Mouse (Mus musculus) frontal cortex, adult (tissue): ENCODE results near the gene C2cd5.

Source experiments
- ATAC-seq: cut with Nextera tagmentation; 2 replicates; pipeline ENCODE4 v1.9.2; 2017; ENCODE audit warnings: mild to moderate bottlenecking, moderate library complexity, mixed read lengths; ENCODE audit not compliant: low TSS enrichment

The C2cd5 gene

DNA sequence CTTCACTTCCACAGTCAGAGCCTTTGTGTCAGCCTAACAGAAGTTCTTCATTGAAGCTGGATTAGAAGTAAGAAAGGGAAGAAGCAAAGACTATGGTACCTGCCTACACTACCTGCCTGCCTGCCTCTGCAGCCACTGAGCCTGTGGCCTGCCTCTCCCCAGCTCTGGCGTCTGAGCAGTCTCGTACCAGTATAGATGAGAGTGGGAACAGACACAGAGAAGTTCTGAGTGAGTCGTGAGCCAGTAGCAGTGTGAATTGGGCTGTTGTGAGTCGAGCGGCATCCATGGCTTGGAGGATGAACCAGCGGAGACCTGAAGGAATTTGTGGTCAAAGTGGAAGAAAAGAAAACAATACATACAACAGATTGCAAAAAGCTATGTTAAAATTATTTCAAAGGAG lies 26.5 kb downstream of the C2cd5 start:
- no peak for ATAC-seq

DNA sequence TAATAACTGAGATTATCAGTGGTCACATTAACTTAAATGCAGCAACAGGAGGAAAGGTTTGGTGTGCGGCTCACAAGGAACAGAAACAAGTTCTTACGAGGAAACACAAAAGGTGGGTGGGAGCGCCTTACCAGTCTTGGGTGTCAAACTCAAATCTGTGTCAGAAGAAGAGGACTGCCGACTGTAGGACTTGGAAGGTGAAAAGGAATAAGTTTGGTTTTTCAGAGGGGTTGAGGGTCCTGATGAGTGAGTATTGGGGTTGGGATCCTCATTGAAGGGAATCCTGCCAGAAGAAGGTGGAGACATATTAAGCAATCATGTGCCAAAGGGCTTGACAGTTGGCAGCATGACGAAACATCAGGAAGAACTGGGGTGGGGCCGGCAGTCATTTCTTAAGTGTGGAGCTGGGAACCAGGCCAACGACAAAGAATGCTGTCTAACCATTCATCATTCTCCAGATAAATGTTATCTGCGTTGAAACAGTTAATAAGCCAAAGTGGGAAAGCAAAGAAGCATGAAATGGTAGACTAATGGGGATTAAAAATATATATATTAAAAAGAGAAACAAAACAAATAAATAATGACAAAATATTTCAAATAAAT lies 27.4 kb downstream of the C2cd5 start:
- ATAC-seq = no peak

DNA sequence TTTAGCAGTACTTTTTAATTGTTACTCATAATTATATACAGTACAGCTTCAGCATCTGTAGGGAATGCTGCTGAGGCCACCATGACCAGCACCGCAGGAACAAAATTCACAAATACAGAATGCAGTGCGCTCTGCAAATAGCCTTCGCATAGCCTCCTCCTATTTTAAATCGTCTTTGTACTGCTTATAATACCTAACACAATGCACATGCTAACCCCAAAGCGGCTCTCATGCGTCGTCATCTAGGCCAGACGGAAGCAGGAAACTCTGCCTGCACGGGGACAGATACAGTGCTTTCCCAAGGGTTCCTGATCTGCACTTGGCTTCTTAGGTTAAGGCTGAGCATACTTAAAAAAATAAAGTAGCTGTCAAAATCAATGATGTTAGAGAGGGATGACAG lies 29.2 kb downstream of the C2cd5 start:
- ATAC-seq = no peak

DNA sequence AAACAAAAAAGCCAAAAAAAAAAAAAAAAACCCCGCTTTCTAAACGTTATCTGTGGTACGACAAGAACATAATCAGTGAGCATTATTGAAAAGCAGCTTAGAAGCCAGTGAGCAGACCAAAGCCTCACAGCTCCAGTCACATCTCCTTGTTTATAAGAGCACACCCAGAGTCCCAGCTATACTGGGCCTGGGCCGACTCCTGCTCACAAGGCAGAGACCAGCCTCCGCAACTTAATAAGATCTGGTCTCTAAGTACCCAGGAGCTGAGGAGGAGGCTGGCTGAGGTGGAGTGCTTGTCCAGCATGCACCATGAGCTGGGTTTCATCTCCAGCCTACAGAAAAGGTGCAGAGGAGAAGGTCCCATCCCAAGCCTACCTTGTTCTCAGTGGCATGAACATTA lies 29.9 kb downstream of the C2cd5 start:
- ATAC-seq = no peak

DNA sequence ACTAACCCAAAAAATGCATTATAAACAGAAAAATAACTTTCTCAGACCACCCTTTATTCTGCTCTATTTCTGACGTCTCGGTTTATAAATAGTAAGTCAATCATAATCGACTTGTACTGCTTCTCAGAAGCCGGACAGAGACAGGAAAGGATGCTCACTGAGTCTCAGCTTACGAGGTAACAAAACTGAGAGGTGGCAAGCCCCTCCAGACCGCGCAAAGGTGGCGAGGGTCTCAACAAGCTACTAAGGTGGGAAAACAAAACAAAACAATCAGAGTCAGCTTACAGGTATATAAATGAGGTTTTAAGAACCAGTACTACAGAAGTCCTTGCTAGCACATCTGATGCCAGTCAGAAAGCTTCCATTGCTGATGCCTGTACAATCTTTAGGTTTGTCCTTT lies 30.3 kb downstream of the C2cd5 start:
- no peak for ATAC-seq

DNA sequence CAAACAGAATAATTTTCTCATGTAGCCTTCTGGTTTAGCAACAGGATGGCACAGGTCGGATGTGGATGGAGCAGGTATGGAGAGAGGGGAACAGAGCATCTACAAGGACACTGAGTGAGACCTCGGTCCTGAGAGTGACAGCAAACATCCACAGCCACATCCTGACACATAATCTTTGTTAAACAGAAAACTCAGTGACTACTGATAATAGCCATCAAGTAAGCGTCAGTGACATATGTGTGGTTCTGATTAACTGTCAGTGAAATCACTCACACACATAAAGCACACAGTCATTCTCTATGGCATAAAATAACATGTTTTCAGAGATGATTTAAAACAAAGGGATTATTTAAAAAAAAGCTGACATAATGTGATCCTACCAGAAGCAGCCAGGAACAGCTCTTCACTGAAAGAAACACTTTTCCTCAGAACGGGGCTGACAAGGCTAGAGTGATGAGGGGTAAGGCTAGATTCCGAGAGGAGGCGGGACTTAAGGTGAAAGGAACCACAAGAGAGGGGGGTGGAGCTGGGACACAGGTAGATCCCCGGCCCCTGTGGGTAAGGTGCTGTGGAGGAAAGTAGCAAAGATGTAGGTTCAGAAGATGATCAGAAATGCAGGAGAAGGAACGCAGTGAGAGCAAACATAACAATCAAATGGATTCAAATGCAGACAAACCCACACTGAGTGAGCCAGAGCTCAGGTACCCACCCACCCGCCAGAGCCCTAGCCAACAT lies 31.6 kb downstream of the C2cd5 start:
- no peak for ATAC-seq

DNA sequence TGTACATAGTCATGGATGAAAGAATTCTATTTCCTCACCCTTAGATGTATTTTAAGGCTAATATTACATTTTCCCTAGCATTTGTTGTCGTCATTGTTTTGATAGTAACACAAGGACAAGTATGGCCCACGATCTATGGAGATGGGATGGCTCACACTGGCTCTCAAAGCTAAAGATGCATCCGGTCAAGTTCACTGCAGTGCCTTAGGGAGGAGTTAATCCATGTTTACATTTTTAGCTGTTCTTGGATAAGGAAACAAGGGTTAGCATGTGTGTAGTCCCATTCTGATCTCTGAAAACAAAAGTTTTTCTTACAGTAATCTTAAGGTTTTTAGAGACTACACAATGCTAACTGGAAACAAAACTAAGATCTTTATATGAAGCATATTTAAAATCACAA lies 32.3 kb downstream of the C2cd5 start:
- ATAC-seq = no peak

DNA sequence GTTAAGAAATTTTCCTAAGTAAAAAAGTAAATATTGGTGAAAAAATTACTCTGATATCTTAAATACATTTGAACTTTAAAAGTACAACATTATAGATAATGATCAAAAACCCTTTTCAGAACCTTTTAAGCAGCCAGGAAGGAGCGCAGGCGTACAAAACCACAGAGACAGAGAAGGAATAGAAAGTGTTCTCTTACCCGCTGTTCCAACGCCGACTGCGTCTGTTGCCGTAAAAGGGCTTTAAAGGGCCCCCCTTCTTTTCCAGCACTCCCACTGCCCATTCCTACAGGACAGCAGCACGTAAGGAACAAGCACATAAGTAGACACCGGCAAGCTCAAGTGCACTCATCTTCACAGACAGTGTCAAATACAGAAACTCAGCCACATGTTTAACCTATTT lies 33.1 kb downstream of the C2cd5 start:
- no peak for ATAC-seq

DNA sequence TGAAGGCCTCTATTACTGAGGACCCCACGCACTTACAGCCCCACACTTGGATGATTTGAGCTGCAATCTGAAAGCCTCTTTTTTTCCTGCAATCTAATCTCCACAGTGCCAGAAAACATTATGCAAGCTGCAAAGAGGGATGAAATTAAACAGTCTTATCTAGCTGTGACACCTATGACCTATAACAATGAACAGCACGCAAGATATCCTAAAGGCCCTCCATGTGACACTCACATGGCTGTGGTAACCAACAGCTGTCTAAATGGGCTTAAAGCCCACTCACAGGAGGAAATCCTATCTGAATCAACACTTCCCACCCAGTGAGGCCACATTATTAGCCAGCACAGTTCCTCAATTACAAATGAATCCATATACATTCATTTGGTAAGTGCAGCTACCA lies 35.9 kb downstream of the C2cd5 start:
- no peak for ATAC-seq

DNA sequence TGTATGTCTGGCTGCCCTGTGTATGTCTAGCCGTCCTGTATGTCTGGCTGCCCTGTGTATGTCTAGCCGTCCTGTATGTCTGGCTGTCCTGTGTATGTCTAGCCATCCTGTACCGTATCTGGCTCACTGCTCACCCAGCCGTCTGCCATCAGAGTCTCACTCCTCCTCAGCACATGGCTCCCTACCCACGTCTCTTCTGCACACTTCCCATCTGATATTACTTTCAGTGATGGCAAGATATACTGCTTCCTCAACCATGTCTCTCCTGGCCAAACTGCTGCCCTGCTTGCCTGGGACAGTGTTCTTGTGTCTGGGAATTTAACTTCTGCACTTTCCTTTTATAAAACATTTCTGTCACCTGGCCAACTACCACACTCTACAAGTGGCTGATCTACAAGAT lies 42.3 kb downstream of the C2cd5 start:
- ATAC-seq = peak; percentile 98

DNA sequence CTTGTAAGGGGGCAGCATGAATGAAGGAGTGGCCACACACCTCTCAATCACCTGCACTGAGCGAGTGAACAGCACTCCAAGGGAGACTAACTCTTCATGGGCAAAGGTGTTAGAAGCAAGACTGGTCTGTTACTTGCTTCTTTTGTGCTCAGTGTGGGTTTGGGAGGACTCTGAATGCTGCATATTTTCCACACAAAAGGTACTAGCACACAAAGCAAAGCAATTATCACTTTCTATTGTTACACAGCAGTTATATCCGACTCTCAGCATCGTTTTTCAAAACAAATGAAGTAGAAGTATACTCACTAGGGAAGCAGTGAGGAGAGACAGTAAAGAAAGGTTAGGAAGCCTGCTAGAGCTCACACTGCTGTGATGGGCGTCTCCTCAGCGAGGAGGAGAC lies 48.4 kb downstream of the C2cd5 start:
- no peak for ATAC-seq

DNA sequence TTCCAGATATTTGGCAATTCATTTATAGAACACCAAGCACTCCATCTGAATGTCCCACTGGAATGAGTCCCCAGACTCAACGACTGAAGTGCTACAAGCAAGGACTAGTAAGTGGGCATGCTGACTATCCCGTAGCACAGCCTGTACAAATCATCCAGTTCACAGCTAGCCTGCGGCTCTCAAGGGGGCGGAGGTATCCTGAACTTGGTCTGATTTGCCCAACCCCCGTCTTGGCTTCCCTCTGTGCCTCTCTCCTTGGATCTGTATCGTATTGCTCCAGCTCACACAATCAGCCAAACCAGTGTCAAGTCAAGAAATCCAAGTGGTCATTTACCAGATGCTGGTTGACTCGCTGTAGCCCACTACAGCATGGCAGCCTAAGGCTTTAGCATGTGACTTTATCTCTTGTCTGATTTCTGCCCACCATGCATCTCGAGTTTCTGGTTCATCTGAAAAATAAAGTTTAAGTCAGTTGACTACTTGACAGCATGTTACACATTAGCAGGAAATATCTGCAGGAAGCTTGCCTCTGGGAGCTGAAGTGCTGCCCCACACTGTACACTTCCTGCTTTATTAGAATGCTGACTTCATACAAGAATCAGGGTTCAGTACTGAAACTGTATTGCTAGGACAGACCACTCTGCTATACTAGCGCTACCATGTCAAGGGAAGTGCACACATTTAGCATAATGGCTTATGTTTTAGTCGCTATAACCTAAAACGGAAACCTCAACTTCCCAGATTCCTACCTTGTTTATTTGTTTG lies 50.0 kb downstream of the C2cd5 start:
- ATAC-seq = no peak

DNA sequence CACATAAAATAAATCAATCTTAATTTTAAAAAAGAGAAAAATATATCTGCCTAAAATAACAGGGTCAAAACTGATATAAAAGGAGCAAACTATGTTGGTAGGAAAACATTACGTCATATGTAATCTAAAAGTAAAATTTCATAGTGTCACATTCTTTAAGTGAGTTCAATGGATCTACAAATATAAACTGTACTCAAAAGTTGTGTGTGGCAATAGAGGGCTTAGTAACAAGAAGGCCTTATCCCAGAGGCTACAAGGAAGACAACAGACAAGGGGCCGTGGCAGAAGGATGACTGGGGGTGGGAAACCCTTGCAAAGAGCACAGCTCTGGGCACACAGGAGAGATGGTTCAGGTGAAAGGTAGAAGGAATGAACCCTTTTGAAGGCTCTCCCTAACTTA lies 50.8 kb downstream of the C2cd5 start:
- ATAC-seq = no peak

DNA sequence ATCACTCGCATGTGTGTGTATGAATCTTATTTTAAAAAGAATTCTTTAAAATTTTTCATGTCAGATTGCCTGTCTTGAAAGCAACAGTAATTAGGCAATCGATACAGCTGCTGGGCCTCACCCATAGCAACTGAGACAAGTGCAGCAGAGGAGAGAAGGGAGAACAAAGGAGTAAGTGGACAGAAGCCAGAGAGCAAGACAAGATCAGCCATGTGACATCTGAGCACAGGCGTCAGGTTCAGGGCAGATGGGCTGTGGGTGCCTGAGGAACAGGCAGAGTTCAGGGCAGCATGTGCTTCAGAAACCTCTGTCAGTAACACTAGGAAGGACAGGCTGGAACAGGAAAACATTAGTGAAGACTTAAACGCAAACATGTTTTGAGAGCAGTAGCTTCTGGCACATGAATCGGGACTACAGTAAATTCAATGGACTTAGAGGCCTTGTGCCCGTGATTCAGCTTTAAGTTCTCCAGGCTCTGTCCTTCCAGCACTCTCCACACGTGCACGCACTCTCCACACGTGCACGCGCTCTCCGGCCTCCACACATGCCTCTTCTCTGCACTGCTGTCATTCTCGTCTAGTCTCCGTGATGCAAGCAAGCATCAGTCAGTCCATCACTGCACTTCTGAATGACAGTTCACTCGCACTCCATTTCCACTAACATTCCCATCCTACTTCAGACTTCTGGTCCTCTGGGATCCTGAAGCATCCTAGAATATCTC lies 52.2 kb downstream of the C2cd5 start:
- peak; percentile 31; the same call in 1 of the 2 replicates for ATAC-seq

DNA sequence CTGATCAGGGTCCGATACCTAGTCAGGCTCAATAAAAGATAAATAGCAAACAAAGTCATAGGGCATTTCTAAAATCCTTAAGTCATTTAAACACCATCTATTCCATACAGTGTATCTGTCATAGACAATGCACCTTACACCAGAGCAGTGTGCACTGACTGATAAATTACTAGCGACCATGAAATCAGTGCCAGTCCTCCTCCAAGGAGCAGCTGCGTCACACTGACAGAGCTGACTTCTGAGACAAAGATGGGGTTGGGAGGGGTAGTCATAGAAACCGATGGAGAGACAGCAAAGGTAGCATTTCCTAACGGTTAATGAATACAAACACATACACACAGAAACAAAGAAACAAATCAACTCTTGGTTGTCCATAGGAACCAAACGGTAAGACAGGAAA lies 58.4 kb downstream of the C2cd5 start:
- no peak for ATAC-seq

DNA sequence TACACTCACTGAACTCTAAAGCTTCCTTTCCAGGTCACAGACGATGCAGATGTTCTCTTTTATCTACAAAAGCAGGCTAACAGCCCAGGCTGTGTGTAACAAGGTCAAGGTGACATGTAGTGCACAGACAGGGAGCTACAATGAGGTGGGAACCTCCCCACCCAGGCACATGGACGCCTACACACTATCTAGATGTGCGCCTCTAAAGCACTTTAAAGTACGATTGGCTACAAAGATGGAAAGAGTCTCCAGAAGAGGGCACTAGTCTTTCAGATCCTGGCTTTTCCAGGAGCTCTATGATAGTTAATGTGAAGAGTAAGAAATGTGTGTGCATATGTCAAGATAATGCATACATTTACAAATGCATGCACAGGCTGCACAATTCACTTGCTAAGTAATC lies 64.7 kb downstream of the C2cd5 start:
- peak; percentile 92 for ATAC-seq

DNA sequence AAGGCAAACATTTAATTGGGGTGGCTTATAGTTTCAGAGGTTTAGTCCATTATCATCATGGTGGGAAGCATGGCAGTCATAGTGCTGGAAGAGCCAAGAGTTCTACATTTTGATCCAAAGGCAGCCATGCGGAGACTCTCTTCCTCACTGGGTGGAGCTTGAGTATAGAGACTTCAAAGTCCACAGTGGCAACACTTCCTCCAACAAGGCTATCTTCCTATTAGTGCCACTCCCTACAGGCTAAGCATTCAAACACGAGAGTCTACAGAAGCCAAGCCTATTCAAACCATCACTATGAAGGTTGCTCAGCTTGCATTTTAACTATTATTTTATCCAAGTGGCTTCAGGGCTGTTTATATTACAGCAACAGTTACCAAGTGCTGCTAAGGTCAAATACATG lies 65.4 kb downstream of the C2cd5 start:
- no peak for ATAC-seq

DNA sequence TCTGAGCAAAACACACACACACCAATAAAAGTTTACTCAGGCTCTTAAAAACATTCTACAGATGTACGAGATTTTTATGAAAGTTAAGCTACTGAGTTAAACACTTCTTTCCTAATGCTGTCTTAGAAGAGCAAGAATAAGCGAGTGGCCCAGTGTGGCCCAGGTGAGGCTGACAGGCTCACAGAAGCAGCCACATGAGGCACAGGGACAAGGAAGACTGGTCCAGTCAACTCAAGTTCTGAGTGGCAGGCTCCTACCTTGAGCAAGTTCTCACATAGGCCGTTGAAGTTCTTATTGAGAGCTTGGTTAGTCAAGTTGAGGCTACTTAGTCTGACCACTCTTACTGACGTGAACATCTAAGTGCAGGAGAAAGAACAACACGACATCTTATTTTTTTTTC lies 69.4 kb downstream of the C2cd5 start:
- no peak for ATAC-seq

DNA sequence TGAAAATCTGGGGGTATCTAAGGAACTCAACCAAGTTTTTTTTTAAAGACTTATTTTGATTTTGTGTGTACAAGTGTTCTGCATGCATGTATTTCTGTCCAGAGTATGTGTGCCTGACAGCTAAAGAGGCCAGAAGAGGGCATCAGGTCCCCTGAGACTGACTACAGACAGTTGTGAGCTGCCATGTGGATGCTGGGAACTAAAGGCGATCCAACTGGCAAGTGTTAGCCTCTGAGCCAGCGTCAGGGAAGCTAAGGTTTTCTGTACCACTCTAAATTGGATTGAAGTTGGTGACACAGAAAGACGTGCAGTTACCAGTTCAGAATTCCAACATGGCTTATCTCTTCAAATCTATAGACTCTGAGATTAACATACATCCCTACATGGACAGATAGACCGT lies 72.0 kb downstream of the C2cd5 start:
- no peak for ATAC-seq

DNA sequence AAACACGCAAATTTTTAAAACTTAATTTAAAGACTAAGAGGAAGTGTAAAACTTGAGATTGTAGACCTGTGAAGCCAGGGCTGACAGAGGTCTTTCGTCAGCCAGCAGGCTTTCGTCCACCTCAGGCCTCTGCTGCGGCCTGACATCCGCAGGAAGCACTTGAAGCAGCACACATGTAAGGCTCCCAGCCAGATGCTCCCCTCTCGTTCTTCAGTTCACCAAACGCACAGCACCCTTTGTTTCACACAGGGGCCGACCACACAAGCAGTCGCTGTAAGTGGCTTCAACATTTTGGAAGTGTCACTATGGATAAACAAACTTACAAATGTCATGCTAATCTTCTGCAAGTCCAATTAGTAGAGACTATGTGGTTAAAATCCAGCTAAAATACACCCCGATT lies 72.5 kb downstream of the C2cd5 start:
- ATAC-seq = no peak

DNA sequence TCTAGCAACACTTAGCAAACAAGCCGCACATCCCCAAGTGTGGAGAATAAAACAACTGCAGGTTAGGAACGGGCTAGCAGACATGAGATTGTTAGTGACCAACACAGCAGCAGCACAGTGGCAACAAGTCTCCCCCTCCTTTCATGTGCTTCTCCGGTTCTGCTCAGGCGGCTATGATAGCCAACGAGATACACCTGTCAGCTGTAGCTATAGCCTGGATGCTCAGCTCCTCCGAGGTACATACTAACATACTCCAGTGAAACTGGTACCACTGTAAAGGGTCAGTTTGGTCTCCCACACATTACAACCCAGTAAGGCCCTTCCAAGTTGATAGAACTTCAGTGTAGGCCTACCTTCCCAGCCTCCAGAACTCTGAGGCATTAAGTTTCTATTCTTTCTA lies 76.2 kb downstream of the C2cd5 start:
- ATAC-seq = no peak

DNA sequence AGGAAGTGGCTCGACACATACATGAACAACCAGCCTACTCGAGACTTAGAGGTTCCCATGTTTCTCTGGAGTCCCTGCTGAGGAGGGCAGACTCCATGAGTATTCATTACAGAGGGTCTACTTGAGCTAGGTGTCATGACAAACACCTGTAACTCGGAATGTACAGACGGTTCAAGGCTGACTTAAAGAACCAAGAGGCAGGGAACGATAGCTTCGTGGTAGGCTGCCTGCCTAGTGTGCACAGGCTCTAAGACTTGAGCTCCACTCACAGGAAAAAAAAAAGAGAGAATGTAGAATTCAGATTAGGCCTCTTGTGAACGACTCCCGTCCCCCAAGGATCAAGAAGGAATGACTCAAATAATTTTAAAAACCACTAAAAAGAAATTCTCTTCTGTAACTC lies 78.2 kb downstream of the C2cd5 start:
- ATAC-seq = no peak

DNA sequence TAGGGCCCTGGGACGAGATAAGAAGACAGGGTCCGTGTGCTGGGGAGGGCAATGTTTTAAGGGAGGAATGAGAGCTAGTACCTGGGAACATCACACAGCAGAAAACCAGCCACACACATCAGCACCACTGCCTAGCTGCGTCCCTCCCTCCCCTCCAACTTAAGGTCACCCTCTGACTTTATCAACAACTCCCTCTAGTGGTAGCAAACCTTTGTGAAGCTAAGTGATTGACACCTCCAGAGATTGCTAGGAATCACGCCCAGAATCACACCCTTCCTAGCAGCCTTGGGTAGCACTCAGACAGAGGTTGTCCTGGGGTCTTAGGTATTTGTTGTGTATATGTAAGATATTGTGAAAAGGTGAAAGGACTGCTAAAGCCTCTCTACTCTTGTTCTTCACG lies 79.3 kb downstream of the C2cd5 start:
- ATAC-seq = peak; percentile 56; the same call in 1 of the 2 replicates
